Mouse (Mus musculus): ENCODE measurements around the gene Jak1. TPM values are rescaled to one million over a fixed set of nuclear protein-coding genes. Genes with fewer than 3 reads are reported as not detected.

The Jak1 gene
- total RNA-seq, 2 experiments from 2014 or later: 121 to 129 TPM

DNA sequence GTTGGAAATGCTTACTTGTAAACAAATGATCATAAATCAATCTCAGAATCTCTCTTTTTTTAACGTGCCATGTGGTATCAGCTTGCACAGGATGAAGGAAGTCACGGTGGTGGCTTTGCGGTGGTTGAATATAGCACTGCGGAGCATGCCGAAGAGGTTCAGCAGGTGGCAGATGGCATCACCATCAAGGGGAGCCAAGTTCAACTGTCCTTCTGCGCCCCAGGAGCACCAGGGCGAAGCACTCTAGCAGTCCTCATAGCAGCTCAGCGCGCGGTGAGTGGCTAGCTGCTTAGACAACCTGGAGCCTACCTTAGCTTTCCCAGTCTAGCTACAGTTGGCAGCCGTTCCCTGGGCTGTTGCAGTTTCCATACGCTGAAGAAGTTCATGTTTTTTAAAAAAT is 158.0 kb downstream of the Jak1 start:
- no peak overlapping the region for H3K4me3 ChIP-seq
- intact Hi-C loops (cut with DNase I): no loop called here
- DNase-seq (ENCODE audit: extremely low spot score in 1 of 2, low spot score in 2 of 2): no peak
- no peak for TF ChIP-seq CTCF (IDR thresholded peaks at IDR 0.05)
- H3K27ac ChIP-seq: no peak overlapping the region

Other genes starting within 250 kb of the Jak1 start
- not detected for gene Gm10577, start 244.6 kb downstream of the Jak1 start, total RNA-seq (2021)
- 10 to 100 TPM; 18.1 to 22.3 TPM for gene Raver2, start 196.3 kb downstream of the Jak1 start, total RNA-seq (2021)
- gene Ak4, start 154.0 kb upstream of the Jak1 start, total RNA-seq (2021): 10 to 100 TPM; 30.0 to 46.1 TPM
- 100 to 1,000 TPM; 291 to 320 TPM for gene Dnajc6, start 231.4 kb upstream of the Jak1 start, total RNA-seq (2021)